Mouse (Mus musculus) liver, embryonic 14.5 days (tissue): ENCODE results near the gene Rassf6. TPM values are rescaled to one million over a fixed set of nuclear protein-coding genes. Genes with fewer than 3 reads are reported as not detected.

Experiments
- ATAC-seq: fragments of 200-750 bp; cut with Nextera tagmentation; 2 replicates; pipeline ENCODE4 v1.8.0; 2017; ENCODE audit warnings: moderate number of reproducible peaks, mild to moderate bottlenecking, moderate library complexity; ENCODE audit not compliant: insufficient read depth
- DNase-seq, 3 experiments: peaks; one replicate each; pipeline ENCODE4 v3.0.0-alpha.2; 2012 to 2013; ENCODE audit warnings: low read depth in 3 of 3, low spot score in 3 of 3
- H3K27ac ChIP-seq: fragments of 300-500 bp; sonication (generic); 2 replicates; pipeline ENCODE4 v1.5.1; 2014; ENCODE audit warnings: moderate library complexity, mild to moderate bottlenecking, control low read depth, inconsistent platforms
- H3K27me3 ChIP-seq: fragments of 300-500 bp; sonication (generic); 2 replicates; pipeline ENCODE4 v1.6.1; 2014; ENCODE audit warnings: mild to moderate bottlenecking, low read length, moderate library complexity; ENCODE audit not compliant: control insufficient read depth, insufficient read depth
- H3K36me3 ChIP-seq: fragments of 300-500 bp; sonication (generic); replicated peaks from 2 replicates; pipeline ENCODE4 v1.6.1; 2014; ENCODE audit warnings: low read depth; ENCODE audit not compliant: control insufficient read depth, insufficient read depth
- H3K4me1 ChIP-seq, 2 experiments: fragments of 200-500 bp in 1 of 2; fragments of 300-500 bp in 1 of 2; sonication (generic) in 1 of 2; replicated peaks; 2 replicates each; pipeline ENCODE4 v1.6.1; 2012 to 2014; ENCODE audit warnings: antibody characterized with exemption in 1 of 2, inconsistent platforms in 1 of 2, low read length in 1 of 2; ENCODE audit not compliant: control insufficient read depth in 2 of 2, insufficient read depth in 2 of 2
- H3K4me2 ChIP-seq: fragments of 300-500 bp; sonication (generic); 2 replicates; pipeline ENCODE4 v1.6.1; 2014; ENCODE audit warnings: low read depth, mild to moderate bottlenecking, control low read depth, moderate library complexity
- H3K4me3 ChIP-seq, 2 experiments: fragments of 200-500 bp in 1 of 2; fragments of 300-500 bp in 1 of 2; sonication (generic) in 1 of 2; 2 replicates each; pipeline ENCODE4 v1.5.1; 2012 to 2014; ENCODE audit warnings: low read depth in 2 of 2, low read length in 2 of 2, mild to moderate bottlenecking in 2 of 2, control low read depth in 1 of 2, inconsistent platforms in 1 of 2, moderate library complexity in 1 of 2; ENCODE audit not compliant: insufficient read depth in 1 of 2
- H3K9ac ChIP-seq: fragments of 300-500 bp; sonication (generic); replicated peaks from 2 replicates; pipeline ENCODE4 v1.6.1; 2014; ENCODE audit warnings: mild to moderate bottlenecking, control low read depth, moderate library complexity
- H3K9me3 ChIP-seq: fragments of 300-500 bp; sonication (generic); 2 replicates; pipeline ENCODE4 v1.6.1; 2016; ENCODE audit warnings: low read length, mixed read lengths; ENCODE audit not compliant: control insufficient read depth
- CTCF ChIP-seq: IDR thresholded peaks from 2 replicates; pipeline ENCODE4 v1.5.1; 2016; ENCODE audit warnings: antibody characterized with exemption, low read depth, control low read depth
- EP300 ChIP-seq: IDR thresholded peaks from 2 replicates; pipeline ENCODE4 v1.6.1; 2016; ENCODE audit warnings: antibody characterized with exemption, low read depth
- WGBS: fragments of 180-500 bp; shearing (Covaris S2); extraction: QIAGEN DNeasy Blood & Tissue Kit; methylation state at CpG from one replicate; pipeline ENCODE4 v1.1.7; 2014; ENCODE audit not compliant: insufficient replicate concordance; 5-methylcytosine and 5-hydroxymethylcytosine counted together
- polyA plus RNA-seq, 2 experiments: library from polyadenylated mRNA; depleted of rRNA in 1 of 2; stranded (reverse) in 1 of 2; unstranded in 1 of 2; fragments of >200 nt; fragmentation: Nextera tagmentation in 1 of 2; extraction: Ambion mirVana in 1 of 2; gene quantifications; 2 replicates each; pipeline versions ENCODE4 v1.2.1 to v1.2.3; 2012 to 2014

The Rassf6 gene
- polyA plus RNA-seq, 2 experiments, result 2.4 to 3.6 TPM

- Histone ChIP-seq H3K4me2 (no peak overlapping the region), H3K4me1 (peaks cover 0 to 2% of the 10 kb centered on the region in 2 experiments; a peak in 1 of 4 replicates), H3K9me3 (no peaks in the 10 kb centered on the region), H3K9ac (no peak overlapping the region), H3K36me3 (no peaks in the 10 kb centered on the region), H3K27me3 (no peaks in the 10 kb centered on the region), H3K4me3 (no peak overlapping the region), H3K27ac (no peak overlapping the region)
- 66% methylated on average over 5 of the region's 5 CpGs for WGBS
- no peak for ATAC-seq
- DNase-seq, result no peak
- TF ChIP-seq EP300 (no peak), CTCF (no peak)
Observed at GRCm38 (mm10) chr5:90646398-90646797, 5.9 kb upstream of the Rassf6 start.

DNA sequence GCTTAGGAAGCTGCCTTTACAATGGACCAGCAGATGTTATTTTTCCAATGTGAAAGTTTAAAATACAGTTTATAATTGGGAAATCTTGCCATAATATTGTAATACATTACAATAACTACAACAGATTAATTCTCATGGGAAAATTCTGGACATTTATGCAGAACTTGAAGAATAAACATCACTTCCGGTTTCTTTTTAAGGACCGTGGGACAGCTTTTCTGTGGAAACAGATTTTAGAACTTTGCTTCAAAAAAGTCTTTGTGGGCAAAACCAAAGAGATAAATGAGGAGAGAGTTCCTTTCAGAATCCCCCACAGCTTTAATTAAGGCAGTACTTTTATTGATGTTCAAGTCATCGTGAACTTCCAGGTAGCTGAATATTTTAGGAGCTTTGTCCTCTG lies 5.1 kb upstream of the Rassf6 start:
- no peaks in the 10 kb centered on the region for H3K36me3 ChIP-seq
- WGBS, result 65% methylated on average over 3 of the region's 3 CpGs
- H3K4me3 ChIP-seq, result no peak overlapping the region
- H3K9ac ChIP-seq, result no peak overlapping the region
- H3K9me3 ChIP-seq, result no peaks in the 10 kb centered on the region
- ATAC-seq (no peak), DNase-seq (no peak)
- H3K27me3 ChIP-seq, result no peaks in the 10 kb centered on the region
- H3K27ac ChIP-seq, result no peak overlapping the region
- TF ChIP-seq CTCF (no peak), EP300 (no peak)
- H3K4me2 ChIP-seq, result no peak overlapping the region
- H3K4me1 ChIP-seq, result peaks cover 0 to 2% of the 10 kb centered on the region in 2 experiments; a peak in 1 of 4 replicates

DNA sequence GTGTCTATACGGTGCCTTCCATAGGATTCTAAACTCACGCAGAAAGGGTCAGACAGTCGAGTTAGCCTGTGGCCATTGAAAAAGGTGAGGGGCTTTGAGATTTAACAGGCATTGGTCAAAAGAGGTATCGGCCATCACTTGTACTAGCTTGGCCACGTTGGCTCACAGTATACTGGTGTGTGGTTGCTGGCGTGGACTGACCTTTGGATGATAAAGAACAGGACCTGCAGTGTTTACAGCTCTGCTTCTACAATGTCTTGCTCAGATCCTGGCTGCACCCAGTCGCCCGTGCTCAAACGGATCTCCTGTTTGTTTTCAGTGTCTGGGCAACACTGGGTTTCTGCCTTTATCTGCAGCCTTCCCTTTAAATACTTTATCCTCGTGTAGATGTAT lies 757 bp upstream of the Rassf6 start:
- Histone ChIP-seq H3K36me3 (no peaks in the 10 kb centered on the region), H3K4me3 (no peak overlapping the region), H3K9ac (no peak overlapping the region), H3K9me3 (no peaks in the 10 kb centered on the region), H3K27me3 (no peaks in the 10 kb centered on the region; the same call in 1 of the 2 replicates), H3K4me1 (no peaks in the 10 kb centered on the region), H3K27ac (no peak overlapping the region), H3K4me2 (peak overlapping the region; percentile 59)
- DNase-seq (peak in 1 of 3 experiments; percentile 7), ATAC-seq (peak; percentile 47; the same call in 1 of the 2 replicates)
- TF ChIP-seq CTCF (no peak), EP300 (no peak)
- WGBS, result 43% methylated on average over 10 of the region's 10 CpGs

- no peak for TF ChIP-seq EP300
- TF ChIP-seq CTCF, result no peak
- Histone ChIP-seq H3K9ac (no peak overlapping the region), H3K9me3 (no peaks in the 10 kb centered on the region), H3K4me2 (no peak overlapping the region), H3K27me3 (no peaks in the 10 kb centered on the region; the same call in 1 of the 2 replicates), H3K36me3 (no peaks in the 10 kb centered on the region), H3K4me1 (no peaks in the 10 kb centered on the region), H3K4me3 (no peak overlapping the region), H3K27ac (no peak overlapping the region)
- WGBS, result 64% methylated on average over 7 of the region's 7 CpGs
- ATAC-seq (no peak), DNase-seq (no peak)
Observed at GRCm38 (mm10) chr5:90634885-90635284, 5.6 kb downstream of the Rassf6 start.

GRCm38 (mm10) chr5:90628530-90628929 lies 11.9 kb downstream of the Rassf6 start:
- H3K4me2 ChIP-seq, result no peak overlapping the region
- H3K27me3 ChIP-seq, result no peaks in the 10 kb centered on the region
- H3K4me3 ChIP-seq, result no peak overlapping the region
- ATAC-seq, result no peak
- H3K4me1 ChIP-seq, result no peaks in the 10 kb centered on the region
- 43% methylated on average over 1 of the region's 1 CpGs for WGBS
- DNase-seq, result no peak
- no peak overlapping the region for H3K9ac ChIP-seq
- TF ChIP-seq CTCF (no peak), EP300 (no peak)
- no peaks in the 10 kb centered on the region for H3K36me3 ChIP-seq
- H3K27ac ChIP-seq, result no peak overlapping the region
- H3K9me3 ChIP-seq, result no peaks in the 10 kb centered on the region

- Histone ChIP-seq H3K9ac (no peak overlapping the region), H3K4me1 (no peaks in the 10 kb centered on the region), H3K9me3 (no peaks in the 10 kb centered on the region), H3K27ac (no peak overlapping the region), H3K4me3 (no peak overlapping the region), H3K36me3 (no peaks in the 10 kb centered on the region), H3K4me2 (no peak overlapping the region), H3K27me3 (no peaks in the 10 kb centered on the region)
- no peak for TF ChIP-seq CTCF
- no peak for TF ChIP-seq EP300
- ATAC-seq (no peak), DNase-seq (no peak)
- WGBS, result 67% methylated on average over 3 of the region's 3 CpGs
Observed at GRCm38 (mm10) chr5:90628011-90628410, 12.4 kb downstream of the Rassf6 start.
